Mouse (Mus musculus) kidney, adult 2 months (tissue): Measurements from ENCODE around the gene Inpp5e.

ENCODE experiments used
- CTCF ChIP-seq: fragments of 200-500 bp; conservative IDR thresholded peaks from 2 replicates; pipeline ENCODE4 v1.5.1; 2011; ENCODE audit warnings: low read depth, mild to moderate bottlenecking, control low read depth, low read length, moderate library complexity, mixed read lengths; ENCODE audit not compliant: insufficient read depth, insufficient read length
- POLR2A ChIP-seq: fragments of 200-500 bp; IDR thresholded peaks from one replicate; pipeline ENCODE4 v1.6.1; 2011; ENCODE audit warnings: low read depth, low read length, control low read depth

DNA sequence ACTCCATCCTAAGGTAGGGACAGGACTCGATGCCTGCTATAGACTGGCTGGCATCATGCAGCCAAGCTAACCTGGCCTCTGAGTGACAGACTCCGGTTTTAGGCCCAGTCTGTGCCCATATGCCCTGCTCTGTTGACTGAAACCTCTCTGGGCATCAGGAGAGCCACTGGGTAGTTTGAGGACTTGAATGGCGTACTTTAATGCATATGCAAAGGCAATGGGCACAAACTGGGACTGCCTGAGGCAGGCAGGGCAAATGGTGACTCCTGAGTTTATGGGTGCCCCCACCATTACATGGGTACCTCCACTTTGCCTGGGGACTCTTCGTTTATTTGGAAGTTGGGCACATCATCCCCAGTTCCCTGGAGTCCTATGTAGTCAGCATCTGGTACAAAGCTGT is 37.7 kb upstream of the Inpp5e start:
- TF ChIP-seq POLR2A, result no peak
- TF ChIP-seq CTCF, result no peak
